Mouse (Mus musculus): ENCODE results near the gene Fars2. TPM values are rescaled to one million over a fixed set of nuclear protein-coding genes. Genes with fewer than 3 reads are reported as not detected.
"Not testable (repeated sequence)": the region's sequence is repeated elsewhere in the genome, so short reads cannot be mapped to it uniquely, and the experiment has no call there.

Fars2 gene
- polyA plus RNA-seq, 1 experiment = 42.6 TPM

DNA sequence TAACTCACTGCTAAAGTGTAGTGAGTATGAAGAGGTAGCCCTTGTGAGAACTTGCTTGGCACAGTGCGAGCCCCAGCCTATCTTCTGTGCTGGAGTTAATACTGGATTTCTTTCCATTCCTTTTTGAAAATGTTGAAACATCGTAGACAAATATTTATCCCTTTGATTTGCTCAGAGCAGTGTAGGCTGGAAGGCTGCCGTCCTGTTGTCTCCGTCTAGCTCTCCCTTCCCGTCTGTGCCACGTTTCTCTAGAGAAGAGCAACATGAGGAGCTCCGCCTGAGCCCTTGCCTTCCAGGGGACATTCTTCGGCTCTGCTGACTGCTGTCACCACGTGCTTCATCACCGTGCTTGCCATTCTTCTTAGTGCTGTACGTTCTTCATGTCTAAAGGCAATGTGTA lies 234.3 kb downstream of the Fars2 start:
- Histone ChIP-seq H3K27me3 (ENCODE audit: control insufficient read depth, insufficient read depth, low read length) (no peaks in the 10 kb centered on the region), H3K27ac (ENCODE audit: insufficient read depth, low read depth, low read length) (no peak overlapping the region), H3K36me3 (ENCODE audit: control insufficient read depth, insufficient read depth, low read length) (no peaks in the 10 kb centered on the region), H3K4me3 (ENCODE audit: low read depth, low read length) (no peak overlapping the region), H3K4me1 (ENCODE audit: control insufficient read depth, insufficient read depth, insufficient read length, low read length) (no peaks in the 10 kb centered on the region)
- WGBS = 73% methylated on average over 11 of the region's 11 CpGs
- TF ChIP-seq CTCF (IDR thresholded peaks at IDR 0.05; ENCODE audit: extremely low read depth, insufficient read length, insufficient replicate concordance, low read depth, low read length) (no peak), POLR2A (IDR thresholded peaks at IDR 0.05; ENCODE audit: low read depth, low read length) (no peak)

DNA sequence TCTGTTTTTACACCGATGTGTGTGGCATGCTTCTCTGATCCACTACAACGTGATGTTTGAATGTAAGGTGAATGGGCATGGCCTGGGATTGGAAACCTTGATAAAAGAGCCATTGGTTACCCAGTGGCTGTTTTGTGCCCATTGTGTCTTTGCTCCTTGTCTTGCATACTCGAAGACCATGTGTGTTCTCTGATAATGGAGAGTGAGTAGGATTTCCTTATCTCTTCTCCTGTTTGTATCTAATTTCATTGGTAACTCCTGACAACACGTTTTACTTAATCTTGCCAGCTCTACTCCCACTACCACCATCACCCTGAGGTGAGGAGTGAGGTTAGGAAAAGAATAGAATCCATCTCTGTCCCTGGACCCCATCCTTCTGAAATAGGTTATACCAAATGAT lies 240.3 kb downstream of the Fars2 start:
- Histone ChIP-seq H3K36me3 (ENCODE audit: control insufficient read depth, insufficient read depth, low read length) (no peaks in the 10 kb centered on the region), H3K27ac (ENCODE audit: insufficient read depth, low read depth, low read length) (no peak overlapping the region), H3K4me1 (ENCODE audit: control insufficient read depth, insufficient read depth, insufficient read length, low read length) (peaks cover 4% of the 10 kb centered on the region; the same call in 1 of the 2 replicates), H3K27me3 (ENCODE audit: control insufficient read depth, insufficient read depth, low read length) (no peaks in the 10 kb centered on the region), H3K4me3 (ENCODE audit: low read depth, low read length) (no peak overlapping the region)
- 79% methylated on average over 4 of the region's 4 CpGs for WGBS
- no peak for TF ChIP-seq POLR2A (IDR thresholded peaks at IDR 0.05; ENCODE audit: low read depth, low read length)
- TF ChIP-seq CTCF (IDR thresholded peaks at IDR 0.05; ENCODE audit: extremely low read depth, insufficient read length, insufficient replicate concordance, low read depth, low read length) = no peak

DNA sequence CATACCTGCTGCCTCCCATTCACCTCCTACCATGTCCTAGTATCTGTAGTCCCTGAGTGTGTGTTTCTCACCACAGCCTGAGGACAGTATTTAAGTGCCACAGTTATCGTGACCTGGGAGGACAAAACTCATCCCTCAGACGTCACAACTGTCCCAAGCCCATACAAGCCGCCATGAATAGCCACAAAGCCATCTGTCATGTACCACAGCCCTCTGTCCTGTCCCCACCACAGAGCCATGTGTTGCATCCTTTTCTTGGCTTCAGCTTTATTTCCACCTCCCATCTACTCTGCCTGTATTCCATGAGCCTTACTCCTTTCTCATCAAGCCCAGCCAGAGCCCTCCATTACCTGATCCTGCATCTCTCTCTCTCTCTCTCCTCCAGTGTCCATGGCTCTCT lies 244.2 kb downstream of the Fars2 start:
- 96% methylated on average over 3 of the region's 3 CpGs for WGBS
- TF ChIP-seq CTCF (IDR thresholded peaks at IDR 0.05; ENCODE audit: extremely low read depth, insufficient read length, insufficient replicate concordance, low read depth, low read length) = no peak
- H3K4me1 ChIP-seq (ENCODE audit: control insufficient read depth, insufficient read depth, insufficient read length, low read length) = peaks cover 4% of the 10 kb centered on the region; the same call in 1 of the 2 replicates
- no peak overlapping the region for H3K27ac ChIP-seq (ENCODE audit: insufficient read depth, low read depth, low read length)
- H3K27me3 ChIP-seq (ENCODE audit: control insufficient read depth, insufficient read depth, low read length) = no peaks in the 10 kb centered on the region
- H3K4me3 ChIP-seq (ENCODE audit: low read depth, low read length) = no peak overlapping the region
- H3K36me3 ChIP-seq (ENCODE audit: control insufficient read depth, insufficient read depth, low read length) = no peaks in the 10 kb centered on the region

DNA sequence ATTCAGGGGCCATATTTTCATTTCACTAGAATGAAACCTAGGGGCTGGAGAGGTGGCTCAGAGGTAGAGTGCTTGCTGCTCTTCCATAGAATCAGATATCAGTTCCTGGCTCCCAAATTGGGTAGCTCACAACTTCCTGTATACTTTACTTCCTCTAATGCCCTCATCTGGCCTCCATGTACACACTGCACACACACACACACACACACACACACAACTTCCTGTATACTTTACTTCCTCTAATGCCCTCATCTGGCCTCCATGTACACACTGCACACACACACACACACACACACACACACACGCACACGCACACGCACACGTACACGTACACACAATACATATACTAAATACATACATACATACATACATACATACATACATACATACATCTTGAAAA lies 248.5 kb downstream of the Fars2 start:
- WGBS = 97% methylated on average over 5 of the region's 5 CpGs
- not testable (repeated sequence) for H3K4me1 ChIP-seq (ENCODE audit: control insufficient read depth, insufficient read depth, insufficient read length, low read length); H3K36me3 ChIP-seq (ENCODE audit: control insufficient read depth, insufficient read depth, low read length); H3K27ac ChIP-seq (ENCODE audit: insufficient read depth, low read depth, low read length); H3K27me3 ChIP-seq (ENCODE audit: control insufficient read depth, insufficient read depth, low read length); H3K4me3 ChIP-seq (ENCODE audit: low read depth, low read length)

DNA sequence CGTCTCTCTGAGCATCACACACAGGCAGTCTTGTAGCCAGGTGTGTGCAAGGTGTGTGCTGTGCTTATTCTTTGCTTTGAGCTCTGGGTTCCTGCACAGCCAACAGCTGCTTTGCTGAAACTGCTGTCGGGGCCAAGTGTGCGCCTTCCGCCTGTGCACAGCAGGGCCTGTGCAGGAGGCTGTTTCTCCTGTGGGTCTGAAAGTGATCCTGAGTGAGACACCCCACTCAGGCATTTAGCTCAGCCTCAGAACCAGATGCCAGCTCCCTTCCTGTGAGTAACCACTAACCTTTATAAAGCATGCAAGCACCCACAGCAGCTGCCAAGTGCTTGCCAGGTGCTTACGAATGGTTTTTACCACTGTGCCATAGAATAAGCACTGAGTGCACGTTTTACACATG lies 249.1 kb downstream of the Fars2 start:
- Histone ChIP-seq H3K4me1 (ENCODE audit: control insufficient read depth, insufficient read depth, insufficient read length, low read length) (no peaks in the 10 kb centered on the region), H3K27me3 (ENCODE audit: control insufficient read depth, insufficient read depth, low read length) (no peaks in the 10 kb centered on the region), H3K4me3 (ENCODE audit: low read depth, low read length) (no peak overlapping the region), H3K27ac (ENCODE audit: insufficient read depth, low read depth, low read length) (no peak overlapping the region), H3K36me3 (ENCODE audit: control insufficient read depth, insufficient read depth, low read length) (no peaks in the 10 kb centered on the region)
- TF ChIP-seq POLR2A (IDR thresholded peaks at IDR 0.05; ENCODE audit: low read depth, low read length) = no peak
- TF ChIP-seq CTCF (IDR thresholded peaks at IDR 0.05; ENCODE audit: extremely low read depth, insufficient read length, insufficient replicate concordance, low read depth, low read length) = no peak
- 87% methylated on average over 6 of the region's 6 CpGs for WGBS

DNA sequence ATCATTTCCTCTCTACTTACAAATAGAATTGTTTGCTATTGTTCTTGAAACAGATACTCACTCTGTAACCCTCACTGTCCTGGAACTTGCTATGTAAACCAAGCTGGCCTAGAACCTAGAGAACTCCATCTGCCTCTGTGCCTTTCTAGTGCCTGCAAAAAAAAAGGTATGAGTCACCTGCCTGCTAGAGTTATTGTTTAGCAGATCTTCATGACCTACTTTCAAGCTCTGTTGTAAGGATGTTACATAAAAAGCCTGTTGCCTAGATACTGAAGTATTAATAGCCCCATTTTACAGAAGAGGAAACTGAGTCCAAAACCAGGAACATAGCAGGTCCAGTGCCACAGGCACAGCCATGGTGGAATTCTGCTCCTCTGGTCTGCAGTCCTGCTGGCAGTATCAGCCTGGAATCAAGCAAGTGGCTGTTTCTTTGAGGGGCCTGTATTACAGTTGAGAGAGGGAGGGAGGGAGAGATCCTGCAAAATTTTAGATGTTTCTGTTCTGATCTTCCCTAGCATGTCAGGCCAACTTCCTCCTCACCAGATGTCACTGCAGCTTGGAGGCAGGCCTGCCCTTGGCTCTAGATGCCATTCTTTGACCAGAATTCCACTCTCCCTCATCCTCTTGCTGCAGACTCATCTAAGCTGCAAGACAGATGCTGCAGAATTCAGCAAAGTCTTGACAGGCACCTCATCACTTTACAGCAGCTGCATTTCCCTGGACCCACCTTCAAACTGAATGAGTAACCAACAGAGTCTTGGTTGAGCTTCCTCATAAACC lies 250.7 kb downstream of the Fars2 start:
- H3K4me1 ChIP-seq (ENCODE audit: control insufficient read depth, insufficient read depth, insufficient read length, low read length) = no peaks in the 10 kb centered on the region
- no peaks in the 10 kb centered on the region for H3K36me3 ChIP-seq (ENCODE audit: control insufficient read depth, insufficient read depth, low read length)
- no peaks in the 10 kb centered on the region for H3K27me3 ChIP-seq (ENCODE audit: control insufficient read depth, insufficient read depth, low read length)
- H3K4me3 ChIP-seq (ENCODE audit: low read depth, low read length) = no peak overlapping the region
- TF ChIP-seq POLR2A (IDR thresholded peaks at IDR 0.05; ENCODE audit: low read depth, low read length) (no peak), CTCF (IDR thresholded peaks at IDR 0.05; ENCODE audit: extremely low read depth, insufficient read length, insufficient replicate concordance, low read depth, low read length) (no peak)
- no peak overlapping the region for H3K27ac ChIP-seq (ENCODE audit: insufficient read depth, low read depth, low read length)

DNA sequence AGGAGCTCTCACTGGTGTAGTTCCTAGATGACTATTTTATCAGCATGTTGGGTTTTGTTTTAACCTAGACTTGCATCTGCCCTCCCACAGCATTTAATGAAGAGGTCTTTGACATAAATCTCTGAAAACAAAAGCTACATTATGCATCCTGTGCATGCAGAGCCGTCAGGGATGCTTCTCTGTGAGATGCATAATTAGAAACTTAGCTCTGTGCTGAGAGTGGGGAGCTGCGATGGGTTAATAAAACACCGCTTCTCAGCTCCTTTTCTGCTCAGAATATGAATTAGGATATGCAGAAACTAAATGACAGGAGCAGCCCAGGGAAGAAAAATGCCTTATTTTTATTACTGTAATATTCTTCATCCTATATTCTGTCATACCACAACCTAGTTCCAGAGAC lies 251.6 kb downstream of the Fars2 start:
- TF ChIP-seq POLR2A (IDR thresholded peaks at IDR 0.05; ENCODE audit: low read depth, low read length) (no peak), CTCF (IDR thresholded peaks at IDR 0.05; ENCODE audit: extremely low read depth, insufficient read length, insufficient replicate concordance, low read depth, low read length) (no peak)
- Histone ChIP-seq H3K4me3 (ENCODE audit: low read depth, low read length) (no peak overlapping the region), H3K27me3 (ENCODE audit: control insufficient read depth, insufficient read depth, low read length) (no peaks in the 10 kb centered on the region), H3K27ac (ENCODE audit: insufficient read depth, low read depth, low read length) (no peak overlapping the region), H3K4me1 (ENCODE audit: control insufficient read depth, insufficient read depth, insufficient read length, low read length) (no peaks in the 10 kb centered on the region), H3K36me3 (ENCODE audit: control insufficient read depth, insufficient read depth, low read length) (no peaks in the 10 kb centered on the region)
- 80% methylated on average over 3 of the region's 3 CpGs for WGBS

Measured in small intestine, adult 2 months (tissue).